Mouse (Mus musculus) thymus, adult 2 months (tissue): ENCODE results near the gene Zer1. TPM values are rescaled to one million over a fixed set of nuclear protein-coding genes. Genes with fewer than 3 reads are reported as not detected.
"Not testable (repeated sequence)": the region's sequence is repeated elsewhere in the genome, so short reads cannot be mapped to it uniquely, and the experiment has no call there.

Source experiments
- DNase-seq: peaks from one replicate; pipeline ENCODE4 v3.0.0; 2021
- H3K27ac ChIP-seq: fragments of 200-500 bp; 2 replicates; pipeline ENCODE4 v1.5.1; 2012; ENCODE audit warnings: low read length, control low read depth; ENCODE audit not compliant: control insufficient read depth, insufficient read depth
- H3K27me3 ChIP-seq: fragments of 200-500 bp; 2 replicates; pipeline ENCODE4 v1.6.1; 2012; ENCODE audit warnings: mild to moderate bottlenecking, low read length, moderate library complexity, mixed read lengths; ENCODE audit not compliant: control insufficient read depth, insufficient read depth
- H3K36me3 ChIP-seq: fragments of 200-500 bp; 2 replicates; pipeline ENCODE4 v1.6.1; 2012; ENCODE audit warnings: mild to moderate bottlenecking, low read length, moderate library complexity; ENCODE audit not compliant: control insufficient read depth, insufficient read depth
- H3K4me1 ChIP-seq: fragments of 200-500 bp; replicated peaks from 2 replicates; pipeline ENCODE4 v1.6.1; 2012; ENCODE audit warnings: low read length; ENCODE audit not compliant: control insufficient read depth, insufficient read depth
- H3K4me3 ChIP-seq: fragments of 200-500 bp; 2 replicates; pipeline ENCODE4 v1.5.1; 2012; ENCODE audit warnings: mild to moderate bottlenecking, low read length, control low read depth, moderate library complexity; ENCODE audit not compliant: control insufficient read depth, insufficient read depth
- CTCF ChIP-seq: fragments of 200-500 bp; IDR thresholded peaks from 2 replicates; pipeline ENCODE4 v1.5.1; 2012; ENCODE audit warnings: mild to moderate bottlenecking, control low read depth, low read length, moderate library complexity, borderline replicate concordance; ENCODE audit not compliant: control insufficient read depth, poor library complexity, insufficient read depth; ENCODE audit errors: extremely low read depth
- POLR2A ChIP-seq: fragments of 200-500 bp; IDR thresholded peaks from 2 replicates; pipeline ENCODE4 v1.6.1; 2012; ENCODE audit warnings: mild to moderate bottlenecking, low read length, control low read depth, moderate library complexity; ENCODE audit not compliant: control insufficient read depth, poor library complexity, insufficient read depth; ENCODE audit errors: extremely low read depth
- WGBS: fragments of 180-500 bp; shearing (Covaris S2); methylation state at CpG from one replicate; pipeline ENCODE4 v1.1.7; 2018; 5-methylcytosine and 5-hydroxymethylcytosine counted together
- polyA plus RNA-seq: library from polyadenylated mRNA; depleted of rRNA; stranded (reverse); fragments of >200 nt; gene quantifications from 2 replicates; pipeline ENCODE4 v1.2.3, GENCODE M21; 2012

Zer1 gene
- polyA plus RNA-seq, 1 experiment: 140 TPM

DNA sequence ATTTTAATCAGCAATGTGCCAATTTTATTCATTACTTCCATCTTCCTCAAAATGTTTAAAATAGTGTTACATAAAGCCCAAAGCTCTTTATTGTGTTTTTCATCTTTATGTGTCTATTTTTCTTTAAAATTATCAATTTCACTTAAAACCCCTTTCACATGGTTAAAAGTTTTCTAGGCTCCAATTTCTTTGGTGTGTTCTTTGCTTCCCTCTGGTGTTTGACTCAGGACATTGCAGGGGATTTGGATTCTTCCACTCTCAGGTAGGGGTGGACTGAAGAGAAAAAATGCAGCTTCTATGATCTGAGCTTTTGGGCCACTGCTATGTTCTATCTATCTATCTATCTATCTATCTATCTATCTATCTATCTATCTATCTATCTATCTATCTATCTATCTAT lies 37.4 kb upstream of the Zer1 start:
- H3K27ac ChIP-seq: no peak overlapping the region
- no peaks in the 10 kb centered on the region for H3K27me3 ChIP-seq
- no peaks in the 10 kb centered on the region for H3K4me1 ChIP-seq
- no peaks in the 10 kb centered on the region for H3K36me3 ChIP-seq
- no peak for TF ChIP-seq CTCF
- no peak for TF ChIP-seq POLR2A
- peak; percentile 35 for DNase-seq
- H3K4me3 ChIP-seq: no peak overlapping the region

GRCm38 (mm10) chr2:30159871-30160270 lies 35.5 kb upstream of the Zer1 start:
- H3K4me1 ChIP-seq, H3K36me3 ChIP-seq, H3K27ac ChIP-seq, H3K4me3 ChIP-seq, DNase-seq, H3K27me3 ChIP-seq: not testable (repeated sequence)
- WGBS: 91% methylated on average over 9 of the region's 10 CpGs

- WGBS: 90% methylated on average over 8 of the region's 8 CpGs
- H3K27me3 ChIP-seq: no peaks in the 10 kb centered on the region
- no peak overlapping the region for H3K4me3 ChIP-seq
- TF ChIP-seq POLR2A: no peak
- TF ChIP-seq CTCF: no peak
- DNase-seq: no peak
- no peak overlapping the region for H3K27ac ChIP-seq
- H3K36me3 ChIP-seq: peaks cover 28% of the 10 kb centered on the region
- H3K4me1 ChIP-seq: no peaks in the 10 kb centered on the region
Observed at GRCm38 (mm10) chr2:30152616-30153015, 28.2 kb upstream of the Zer1 start.

DNA sequence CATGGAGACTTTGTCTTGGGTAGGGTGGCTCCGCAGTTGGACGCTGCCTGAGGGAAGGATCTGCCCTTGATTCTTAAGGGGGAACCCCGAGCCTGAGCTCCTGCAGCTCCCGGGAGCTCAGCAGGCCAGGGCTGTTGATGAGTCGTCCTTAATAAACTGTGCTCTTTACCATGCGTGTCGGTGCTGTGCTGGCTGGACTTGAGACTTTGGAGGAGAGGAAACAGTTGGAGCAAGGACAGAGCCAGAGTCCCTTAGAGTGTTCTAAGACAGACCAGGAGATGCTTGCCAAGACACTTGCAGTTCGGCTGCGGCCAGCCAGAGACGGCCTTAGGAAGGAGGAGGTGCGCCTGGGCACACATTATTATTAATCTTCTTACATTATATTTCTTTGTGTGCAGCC lies 27.5 kb upstream of the Zer1 start:
- H3K4me3 ChIP-seq: no peak overlapping the region
- 94% methylated on average over 11 of the region's 11 CpGs for WGBS
- H3K36me3 ChIP-seq: peaks cover 34% of the 10 kb centered on the region
- no peak for DNase-seq
- no peak overlapping the region for H3K27ac ChIP-seq
- no peaks in the 10 kb centered on the region for H3K27me3 ChIP-seq
- no peak for TF ChIP-seq POLR2A
- TF ChIP-seq CTCF: no peak
- H3K4me1 ChIP-seq: no peaks in the 10 kb centered on the region

DNA sequence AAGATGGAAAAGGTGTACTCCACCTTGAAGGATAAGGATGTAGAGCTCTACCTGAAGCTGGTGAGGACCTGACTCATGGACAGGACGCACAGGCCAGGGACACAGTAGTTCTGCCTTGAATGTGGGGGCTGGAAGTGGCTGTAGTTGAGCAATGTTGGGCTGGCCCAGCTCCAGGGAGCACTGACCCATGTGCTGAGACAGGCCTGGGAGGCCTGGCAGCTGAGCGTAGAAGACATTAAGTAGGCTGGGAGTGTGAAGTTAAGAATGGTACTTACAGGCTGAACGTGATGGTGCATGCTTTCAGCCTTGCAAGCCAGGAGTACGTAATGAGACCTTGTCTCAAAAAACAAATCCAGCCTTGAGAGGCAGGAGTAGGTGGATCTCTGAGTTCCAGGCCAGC lies 23.1 kb upstream of the Zer1 start:
- TF ChIP-seq CTCF: no peak
- TF ChIP-seq POLR2A: no peak
- Histone ChIP-seq H3K27ac (no peak overlapping the region), H3K4me3 (no peak overlapping the region), H3K36me3 (peaks cover 53% of the 10 kb centered on the region), H3K4me1 (no peaks in the 10 kb centered on the region), H3K27me3 (no peaks in the 10 kb centered on the region)
- DNase-seq: no peak
- WGBS: 95% methylated on average over 4 of the region's 4 CpGs

DNA sequence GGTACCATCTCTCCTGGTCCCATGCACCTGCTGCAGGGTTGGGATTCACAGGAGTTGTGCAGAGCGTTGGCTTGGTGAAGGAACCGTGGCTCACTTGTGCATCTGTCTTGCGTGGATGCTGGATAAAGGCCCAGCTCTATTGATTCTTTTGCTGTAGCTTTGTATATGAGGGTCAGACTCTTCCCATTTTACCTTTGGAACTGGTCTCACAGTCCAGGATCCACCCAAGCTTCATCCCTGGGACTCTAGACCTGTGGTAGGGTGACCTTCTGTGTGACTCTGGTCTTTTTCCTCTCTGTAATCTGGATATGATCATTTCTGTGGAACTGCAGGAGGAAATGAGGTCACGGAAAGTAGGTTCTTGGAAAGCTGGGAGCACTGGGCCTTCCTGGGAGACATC lies 20.1 kb upstream of the Zer1 start:
- H3K36me3 ChIP-seq: peaks cover 57% of the 10 kb centered on the region
- H3K27ac ChIP-seq: no peak overlapping the region

DNA sequence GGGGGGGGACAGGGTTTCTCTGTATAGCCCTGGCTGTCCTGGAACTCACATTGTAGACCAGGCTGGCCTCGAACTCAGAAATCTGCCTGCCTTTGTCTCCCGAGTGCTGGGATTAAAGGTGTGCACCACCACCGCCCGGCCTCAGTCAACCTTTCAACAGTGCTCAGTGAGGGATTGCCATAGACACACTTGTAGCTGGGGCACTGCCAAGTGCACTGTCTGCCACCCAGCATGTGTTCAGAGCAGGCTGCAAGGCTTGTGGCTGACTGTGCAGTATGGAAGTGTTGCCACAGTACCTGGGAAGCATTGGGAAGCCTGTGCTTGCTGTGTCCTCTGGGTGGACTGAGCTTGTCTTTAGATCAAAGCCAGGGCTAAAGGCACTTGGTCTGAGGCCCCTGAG lies 15.6 kb upstream of the Zer1 start:
- peaks cover 32% of the 10 kb centered on the region for H3K36me3 ChIP-seq
- DNase-seq: not testable (repeated sequence)

More for the DNA sequence above, 20.1 kb upstream of the Zer1 start:
- Histone ChIP-seq H3K27me3 (no peaks in the 10 kb centered on the region), H3K4me3 (no peak overlapping the region), H3K4me1 (no peaks in the 10 kb centered on the region)
- no peak for DNase-seq
- TF ChIP-seq CTCF: no peak
- no peak for TF ChIP-seq POLR2A
- 98% methylated on average over 4 of the region's 4 CpGs for WGBS

DNA sequence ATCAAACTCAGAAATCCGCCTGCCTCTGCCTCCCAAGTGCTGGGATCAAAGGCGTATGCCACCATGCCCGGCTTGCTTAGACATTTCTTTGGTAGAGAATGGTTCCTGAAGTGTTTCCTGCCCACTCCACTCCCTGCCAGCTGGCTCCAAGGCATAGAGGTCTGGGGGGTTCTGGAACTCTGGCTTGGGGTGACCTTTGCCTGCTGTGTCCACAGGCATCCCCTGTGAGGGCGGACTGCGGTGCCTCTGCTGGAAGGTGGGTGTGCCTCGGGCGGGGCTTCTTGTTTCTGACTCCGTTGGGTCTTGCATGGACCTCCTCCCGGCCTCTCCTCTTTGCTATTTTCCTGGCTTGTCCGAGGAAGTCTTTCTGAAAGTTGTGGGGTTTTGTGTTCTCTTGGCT lies 12.1 kb upstream of the Zer1 start:
- Histone ChIP-seq H3K4me3 (no peak overlapping the region), H3K4me1 (peaks cover 15% of the 10 kb centered on the region), H3K36me3 (peaks cover 19% of the 10 kb centered on the region), H3K27ac (no peak overlapping the region), H3K27me3 (no peaks in the 10 kb centered on the region)
- WGBS: 95% methylated on average over 10 of the region's 10 CpGs
- DNase-seq: no peak
- TF ChIP-seq CTCF (no peak), POLR2A (no peak)

More for the DNA sequence above, 15.6 kb upstream of the Zer1 start:
- WGBS: 99% methylated on average over 4 of the region's 4 CpGs
- not testable (repeated sequence) for H3K27ac ChIP-seq, H3K4me1 ChIP-seq, H3K4me3 ChIP-seq, H3K27me3 ChIP-seq
